In genomic region chr2:31550503-31550902, GRCm38 (mm10) we compare ENCODE assay signal across 18 mouse cellular contexts. TPM values are rescaled to one million over a fixed set of nuclear protein-coding genes. Genes with fewer than 3 reads are reported as not detected.
DNase-seq lines count a peak whose midpoint lies in the region; ATAC-seq and TF ChIP-seq lines count a peak whose summit lies in the region.
"Had no signal": no experiment of that assay in that cellular context is flagged by ENCODE, and none has a peak within 500 bp of the region (broad histone marks: within the 10 kb centered on the region; RNA-seq: fewer than 3 reads in every experiment).

No protein-coding gene starts in this region.

- H3K27ac ChIP-seq in liver, adult 2 months (replicated peaks; ENCODE audit: insufficient read depth, low read depth, low read length) = no peak overlapping the region
- H3K27ac ChIP-seq in liver, postnatal 0 days (ENCODE audit: low read depth) = no peak overlapping the region
- H3K27ac ChIP-seq in kidney, adult 2 months (ENCODE audit: insufficient read depth, low read depth, low read length) = no peak overlapping the region
- H3K27ac ChIP-seq: heart, embryonic 13.5 days; hindbrain, embryonic 10.5 days; intestine, embryonic 15.5 days; limb, embryonic 15.5 days; stomach, embryonic 15.5 days had no signal

- no peak overlapping the region for H3K4me2 ChIP-seq in liver, postnatal 0 days (ENCODE audit: low read depth, low read length)
- H3K4me2 ChIP-seq: heart, embryonic 13.5 days; intestine, embryonic 15.5 days; limb, embryonic 15.5 days; stomach, embryonic 15.5 days had no signal

- H3K9ac ChIP-seq in liver, adult 2 months (ENCODE audit: low read depth, low read length) = no peak overlapping the region
- no peak overlapping the region for H3K9ac ChIP-seq in liver, postnatal 0 days (replicated peaks)
- H3K9ac ChIP-seq: forebrain, postnatal 0 days; heart, embryonic 13.5 days; intestine, embryonic 15.5 days; limb, embryonic 15.5 days; stomach, embryonic 15.5 days had no signal

- DNase-seq in liver, adult 2 months (ENCODE audit: extremely low read depth, low read depth, low spot score) = peak; percentile 12
- DNase-seq in liver, postnatal 0 days = no peak
- DNase-seq in A20 (ENCODE audit: low read depth, low spot score) = peak; percentile 67
- DNase-seq in ES-CJ7 (ENCODE audit: low read depth, low spot score) = peak; percentile 56
- peak; percentile 25 for DNase-seq in brain, embryonic 14.5 days (ENCODE audit: low read depth)
- DNase-seq in left cerebral cortex, adult 8-10 months (ENCODE audit: low spot score in 2 of 2) = no peak
- DNase-seq in kidney, adult 11 months = no peak
- no peak for DNase-seq in kidney, adult 2 months
- DNase-seq: cerebellum, adult 11-12 months; forebrain, postnatal 0 days; kidney, postnatal 10 days; lung, adult 2 months; thymus, postnatal 36 days had no signal

- TF ChIP-seq POLR2A in liver, adult 2 months (IDR thresholded peaks at IDR 0.05; ENCODE audit: extremely low read depth, insufficient read depth, low read length) = no peak
- no peak for TF ChIP-seq POLR2A in brain, embryonic 14.5 days (IDR thresholded peaks at IDR 0.05; ENCODE audit: borderline replicate concordance, extremely low read depth, insufficient read depth, insufficient read length, poor library complexity, severe bottlenecking)
- no peak for TF ChIP-seq POLR2A in kidney, adult 2 months (IDR thresholded peaks at IDR 0.05; ENCODE audit: low read depth, low read length)

- H3K4me3 ChIP-seq in liver, adult 2 months (ENCODE audit: insufficient read depth, low read depth, low read length) = no peak overlapping the region
- no peak overlapping the region for H3K4me3 ChIP-seq in liver, postnatal 0 days (ENCODE audit: low read depth, low read length)
- no peak overlapping the region for H3K4me3 ChIP-seq in kidney, adult 2 months (ENCODE audit: insufficient read depth, low read depth, low read length)
- H3K4me3 ChIP-seq: heart, embryonic 13.5 days; hindbrain, embryonic 10.5 days; intestine, embryonic 15.5 days; limb, embryonic 15.5 days; stomach, embryonic 15.5 days had no signal

- no peak for ATAC-seq in liver, postnatal 0 days
- ATAC-seq: forebrain, postnatal 0 days; intestine, embryonic 15.5 days had no signal

- H3K36me3 ChIP-seq in liver, adult 2 months (ENCODE audit: control insufficient read depth, insufficient read depth, low read length) = no peaks in the 10 kb centered on the region
- no peaks in the 10 kb centered on the region for H3K36me3 ChIP-seq in liver, postnatal 0 days (replicated peaks; ENCODE audit: insufficient read depth, low read length)
- H3K36me3 ChIP-seq in kidney, adult 2 months (ENCODE audit: control insufficient read depth, insufficient read depth, low read length) = no peaks in the 10 kb centered on the region
- H3K36me3 ChIP-seq: heart, embryonic 13.5 days; hindbrain, embryonic 10.5 days; intestine, embryonic 15.5 days; limb, embryonic 15.5 days; stomach, embryonic 15.5 days had no signal

- no peak for TF ChIP-seq CTCF in liver, adult 2 months (IDR thresholded peaks at IDR 0.05; ENCODE audit: low read depth, low read length)
- no peak for TF ChIP-seq CTCF in liver, postnatal 0 days (IDR thresholded peaks at IDR 0.05; ENCODE audit: low read depth)
- TF ChIP-seq CTCF in brain, embryonic 14.5 days (IDR thresholded peaks at IDR 0.05; ENCODE audit: borderline replicate concordance, extremely low read depth, insufficient read depth, insufficient read length) = no peak
- TF ChIP-seq CTCF in kidney, adult 2 months (conservative IDR thresholded peaks at IDR 0.05; ENCODE audit: insufficient read depth, insufficient read length, low read depth, low read length) = no peak

- no peaks in the 10 kb centered on the region for H3K27me3 ChIP-seq in liver, adult 2 months (ENCODE audit: control insufficient read depth, insufficient read depth, low read length)
- H3K27me3 ChIP-seq in liver, postnatal 0 days (ENCODE audit: insufficient read depth, low read length) = no peaks in the 10 kb centered on the region
- no peaks in the 10 kb centered on the region for H3K27me3 ChIP-seq in kidney, adult 2 months (replicated peaks; ENCODE audit: control insufficient read depth, insufficient read depth, low read length)
- H3K27me3 ChIP-seq: intestine, embryonic 15.5 days; limb, embryonic 15.5 days had no signal

- TF ChIP-seq EP300 in liver, postnatal 0 days (IDR thresholded peaks at IDR 0.05; ENCODE audit: low read depth) = no peak

- no peaks in the 10 kb centered on the region for H3K79me2 ChIP-seq in liver, adult 2 months (ENCODE audit: control insufficient read depth, insufficient read depth, low read length)

- 82% methylated on average over 3 of the region's 3 CpGs for WGBS in liver, adult 2 months
- WGBS in liver, postnatal 0 days (ENCODE audit: insufficient replicate concordance) = 61% methylated on average over 3 of the region's 3 CpGs
- WGBS in kidney, adult 2 months = 81% methylated on average over 3 of the region's 3 CpGs

- H3K4me1 ChIP-seq in liver, adult 2 months (ENCODE audit: control insufficient read depth, insufficient read depth, low read length) = no peaks in the 10 kb centered on the region
- no peaks in the 10 kb centered on the region for H3K4me1 ChIP-seq in liver, postnatal 0 days (ENCODE audit: insufficient read depth)
- H3K4me1 ChIP-seq in kidney, adult 2 months (ENCODE audit: control insufficient read depth, insufficient read depth, low read length) = no peaks in the 10 kb centered on the region
- H3K4me1 ChIP-seq: heart, embryonic 13.5 days; intestine, embryonic 15.5 days; limb, embryonic 15.5 days; stomach, embryonic 15.5 days had no signal

- no peaks in the 10 kb centered on the region for H3K9me3 ChIP-seq in liver, postnatal 0 days (ENCODE audit: low read length)
- H3K9me3 ChIP-seq: intestine, embryonic 15.5 days; limb, embryonic 15.5 days; stomach, embryonic 15.5 days had no signal

RNA-seq across cellular contexts. Expression of gene Fubp3, which starts 21.9 kb away (rescaled TPM):
- total RNA-seq in liver, adult 2 months (2014; rRNA removed) = 16.3 and 17.2 TPM in 2 replicates
- 19.1 and 22.0 TPM in 2 replicates for polyA plus RNA-seq in liver, adult 2 months (2012; rRNA removed)
- polyA plus RNA-seq in liver, postnatal 0 days (2015; fragmentation: Nextera tagmentation; extraction: Ambion mirVana) = 19.4 and 19.5 TPM in 2 replicates
- polyA plus RNA-seq in brain, embryonic 14.5 days (2012; rRNA removed) = 44.7 and 47.0 TPM in 2 replicates
- 10 to 100 TPM; 35.9 to 48.0 (median 42.4) TPM for total RNA-seq in left cerebral cortex, adult 8-10 months (2022)
- polyA plus RNA-seq in kidney, adult 2 months (2012; rRNA removed) = 23.6 and 34.7 TPM in 2 replicates

Comparison
In these comparisons a context has a peak if more than half of its experiments do, and no peak if none do; other contexts are left out.
1. DNase-seq: peak in liver, adult 2 months (single experiment), A20 (single experiment), ES-CJ7 (single experiment) and brain, embryonic 14.5 days (single experiment); none in liver, postnatal 0 days (single experiment), left cerebral cortex, adult 8-10 months (0 of 2), kidney, adult 11 months (single experiment) and kidney, adult 2 months (single experiment).